Mouse (Mus musculus) lung, postnatal 0 days (tissue): ENCODE results near the gene Snrnp40.

ENCODE experiments used
- CTCF ChIP-seq: IDR thresholded peaks from 2 replicates; pipeline ENCODE4 v1.5.1; 2016; ENCODE audit warnings: antibody characterized with exemption, mild to moderate bottlenecking
- EP300 ChIP-seq: IDR thresholded peaks from 2 replicates; pipeline ENCODE4 v1.6.1; 2016; ENCODE audit warnings: antibody characterized with exemption, mild to moderate bottlenecking, control low read depth

DNA sequence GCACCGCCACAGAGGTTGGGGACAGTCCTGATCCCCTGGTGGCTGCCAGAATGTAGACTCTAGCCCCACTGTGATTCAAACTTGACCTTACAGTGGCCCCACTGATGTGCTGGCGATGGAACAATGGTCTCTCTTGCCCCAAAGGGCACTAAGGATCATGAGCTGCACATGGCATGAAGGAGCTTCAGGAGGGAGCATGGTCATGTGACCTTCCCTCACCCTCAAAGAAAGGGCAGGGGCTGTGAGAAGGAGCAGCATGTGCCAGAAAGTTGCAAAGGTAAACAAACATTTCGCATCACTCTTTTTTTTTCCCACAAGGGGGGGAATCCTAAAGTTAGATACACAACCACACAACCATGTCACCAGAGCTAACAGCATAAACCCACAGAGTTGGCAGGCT is 41.8 kb upstream of the Snrnp40 start:
- TF ChIP-seq CTCF (no peak), EP300 (no peak)
